Mouse (Mus musculus): ENCODE results near the gene Cd47. TPM values are rescaled to one million over a fixed set of nuclear protein-coding genes. Genes with fewer than 3 reads are reported as not detected.

The Cd47 gene
- polyA plus RNA-seq, 1 experiment from 2014 or later: 94.9 TPM

- H3K36me3 ChIP-seq (ENCODE audit: control insufficient read depth, insufficient read depth, low read length): no peaks in the 10 kb centered on the region
- WGBS: 83% methylated on average over 12 of the region's 12 CpGs
- no peaks in the 10 kb centered on the region for H3K4me1 ChIP-seq (ENCODE audit: control insufficient read depth, insufficient read depth, low read length)
- no peak overlapping the region for H3K4me3 ChIP-seq (replicated peaks; ENCODE audit: low read length)
- H3K27ac ChIP-seq (ENCODE audit: low read length): no peak overlapping the region
- ATAC-seq (ENCODE audit: insufficient read depth, low FRiP score): no peak
- H3K4me2 ChIP-seq (ENCODE audit: low read depth, low read length): no peak overlapping the region
- H3K9ac ChIP-seq (ENCODE audit: low read length): no peak overlapping the region
- H3K9me3 ChIP-seq (replicated peaks; ENCODE audit: control insufficient read depth, low read length): no peaks in the 10 kb centered on the region
- H3K27me3 ChIP-seq (ENCODE audit: control insufficient read depth, insufficient read depth, low read length): no peaks in the 10 kb centered on the region
These were observed 29.8 kb upstream of the Cd47 start for GRCm38 (mm10) chr16:49770320-49771189.

GRCm38 (mm10) chr16:49771609-49772396, 28.5 kb upstream of the Cd47 start:
- no peaks in the 10 kb centered on the region for H3K27me3 ChIP-seq (ENCODE audit: control insufficient read depth, insufficient read depth, low read length)
- no peak overlapping the region for H3K4me3 ChIP-seq (replicated peaks; ENCODE audit: low read length)
- H3K4me1 ChIP-seq (ENCODE audit: control insufficient read depth, insufficient read depth, low read length): peaks cover 2% of the 10 kb centered on the region; the same call in 1 of the 2 replicates
- no peak overlapping the region for H3K4me2 ChIP-seq (ENCODE audit: low read depth, low read length)
- H3K27ac ChIP-seq (ENCODE audit: low read length): no peak overlapping the region
- H3K9me3 ChIP-seq (replicated peaks; ENCODE audit: control insufficient read depth, low read length): no peaks in the 10 kb centered on the region
- no peak overlapping the region for H3K9ac ChIP-seq (ENCODE audit: low read length)
- WGBS: 74% methylated on average over 7 of the region's 7 CpGs
- no peaks in the 10 kb centered on the region for H3K36me3 ChIP-seq (ENCODE audit: control insufficient read depth, insufficient read depth, low read length)
- ATAC-seq (ENCODE audit: insufficient read depth, low FRiP score): no peak

GRCm38 (mm10) chr16:49772576-49772975, 27.8 kb upstream of the Cd47 start:
- Histone ChIP-seq H3K27me3 (ENCODE audit: control insufficient read depth, insufficient read depth, low read length) (no peaks in the 10 kb centered on the region), H3K4me2 (ENCODE audit: low read depth, low read length) (no peak overlapping the region), H3K9ac (ENCODE audit: low read length) (no peak overlapping the region), H3K27ac (ENCODE audit: low read length) (no peak overlapping the region), H3K4me3 (replicated peaks; ENCODE audit: low read length) (no peak overlapping the region), H3K4me1 (ENCODE audit: control insufficient read depth, insufficient read depth, low read length) (peaks cover 2% of the 10 kb centered on the region; the same call in 1 of the 2 replicates), H3K9me3 (replicated peaks; ENCODE audit: control insufficient read depth, low read length) (no peaks in the 10 kb centered on the region), H3K36me3 (ENCODE audit: control insufficient read depth, insufficient read depth, low read length) (no peaks in the 10 kb centered on the region)
- 33% methylated on average over 1 of the region's 1 CpGs for WGBS
- no peak for ATAC-seq (ENCODE audit: insufficient read depth, low FRiP score)

DNA sequence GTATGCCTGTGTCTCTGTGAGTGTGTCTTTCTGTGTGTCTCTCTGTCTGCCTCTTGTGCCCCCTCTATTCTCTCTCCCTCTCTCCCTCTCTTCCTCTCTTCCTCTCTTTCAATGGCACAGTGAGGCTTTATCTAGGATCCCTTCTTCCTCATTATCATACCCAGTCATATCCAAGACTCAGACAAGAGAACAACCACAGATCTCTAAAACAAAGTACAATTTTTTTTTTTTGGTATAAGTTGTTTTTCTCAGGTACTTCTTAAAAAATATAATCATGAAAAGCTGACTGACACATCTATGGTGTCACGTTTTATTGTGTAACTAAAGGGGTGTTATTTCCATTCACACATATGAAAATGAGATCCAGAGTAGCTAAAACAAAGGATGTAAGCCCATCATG, 27.3 kb upstream of the Cd47 start:
- Histone ChIP-seq H3K27me3 (ENCODE audit: control insufficient read depth, insufficient read depth, low read length) (no peaks in the 10 kb centered on the region), H3K36me3 (ENCODE audit: control insufficient read depth, insufficient read depth, low read length) (no peaks in the 10 kb centered on the region), H3K4me3 (replicated peaks; ENCODE audit: low read length) (no peak overlapping the region), H3K4me1 (ENCODE audit: control insufficient read depth, insufficient read depth, low read length) (peaks cover 2% of the 10 kb centered on the region; the same call in 1 of the 2 replicates), H3K4me2 (ENCODE audit: low read depth, low read length) (no peak overlapping the region), H3K27ac (ENCODE audit: low read length) (no peak overlapping the region), H3K9ac (ENCODE audit: low read length) (no peak overlapping the region), H3K9me3 (replicated peaks; ENCODE audit: control insufficient read depth, low read length) (no peaks in the 10 kb centered on the region)
- no peak for ATAC-seq (ENCODE audit: insufficient read depth, low FRiP score)
- 73% methylated on average over 1 of the region's 1 CpGs for WGBS

- Histone ChIP-seq H3K4me2 (ENCODE audit: low read depth, low read length) (no peak overlapping the region), H3K9ac (ENCODE audit: low read length) (no peak overlapping the region), H3K4me1 (ENCODE audit: control insufficient read depth, insufficient read depth, low read length) (peaks cover 2% of the 10 kb centered on the region; the same call in 1 of the 2 replicates), H3K27ac (ENCODE audit: low read length) (no peak overlapping the region), H3K36me3 (ENCODE audit: control insufficient read depth, insufficient read depth, low read length) (no peaks in the 10 kb centered on the region), H3K27me3 (ENCODE audit: control insufficient read depth, insufficient read depth, low read length) (no peaks in the 10 kb centered on the region), H3K4me3 (replicated peaks; ENCODE audit: low read length) (no peak overlapping the region), H3K9me3 (replicated peaks; ENCODE audit: control insufficient read depth, low read length) (no peaks in the 10 kb centered on the region)
- no peak for ATAC-seq (ENCODE audit: insufficient read depth, low FRiP score)
- WGBS: 78% methylated on average over 18 of the region's 18 CpGs
These were observed 26.0 kb upstream of the Cd47 start for GRCm38 (mm10) chr16:49774059-49775001.

- peak; percentile 44; the same call in 1 of the 2 replicates for ATAC-seq (ENCODE audit: insufficient read depth, low FRiP score)
- no peak overlapping the region for H3K27ac ChIP-seq (ENCODE audit: low read length)
- no peak overlapping the region for H3K4me2 ChIP-seq (ENCODE audit: low read depth, low read length)
- peaks cover 2% of the 10 kb centered on the region; the same call in 1 of the 2 replicates for H3K4me1 ChIP-seq (ENCODE audit: control insufficient read depth, insufficient read depth, low read length)
- H3K27me3 ChIP-seq (ENCODE audit: control insufficient read depth, insufficient read depth, low read length): no peaks in the 10 kb centered on the region
- 81% methylated on average over 22 of the region's 22 CpGs for WGBS
- no peaks in the 10 kb centered on the region for H3K36me3 ChIP-seq (ENCODE audit: control insufficient read depth, insufficient read depth, low read length)
- H3K9ac ChIP-seq (ENCODE audit: low read length): no peak overlapping the region
- no peaks in the 10 kb centered on the region for H3K9me3 ChIP-seq (replicated peaks; ENCODE audit: control insufficient read depth, low read length)
- no peak overlapping the region for H3K4me3 ChIP-seq (replicated peaks; ENCODE audit: low read length)
These were observed 25.0 kb upstream of the Cd47 start for GRCm38 (mm10) chr16:49775002-49775966.

DNA sequence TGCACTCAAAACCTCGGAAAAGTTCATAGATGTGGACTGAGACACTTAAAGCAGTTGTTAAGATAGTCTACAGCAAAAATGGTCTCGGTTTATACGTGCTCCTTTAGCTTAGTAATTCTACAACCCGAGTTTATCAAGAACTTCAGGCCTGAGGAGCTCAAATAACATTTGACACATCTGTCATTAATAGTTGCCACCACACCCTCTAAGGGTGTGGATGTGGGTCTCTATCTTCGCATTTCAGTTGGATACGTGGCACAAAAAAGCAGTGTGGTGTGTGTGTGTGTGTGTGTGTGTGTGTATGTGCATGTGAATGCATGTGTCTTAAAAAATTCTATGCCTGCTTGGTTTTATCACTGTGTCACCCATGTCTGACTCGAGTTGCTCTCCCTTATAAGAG, 23.4 kb upstream of the Cd47 start:
- no peaks in the 10 kb centered on the region for H3K9me3 ChIP-seq (replicated peaks; ENCODE audit: control insufficient read depth, low read length)
- H3K36me3 ChIP-seq (ENCODE audit: control insufficient read depth, insufficient read depth, low read length): no peaks in the 10 kb centered on the region
- no peak overlapping the region for H3K4me3 ChIP-seq (replicated peaks; ENCODE audit: low read length)
- peaks cover 2% of the 10 kb centered on the region; the same call in 1 of the 2 replicates for H3K4me1 ChIP-seq (ENCODE audit: control insufficient read depth, insufficient read depth, low read length)
- H3K4me2 ChIP-seq (ENCODE audit: low read depth, low read length): no peak overlapping the region
- H3K27me3 ChIP-seq (ENCODE audit: control insufficient read depth, insufficient read depth, low read length): no peaks in the 10 kb centered on the region
- no peak overlapping the region for H3K9ac ChIP-seq (ENCODE audit: low read length)
- WGBS: 68% methylated on average over 7 of the region's 7 CpGs
- H3K27ac ChIP-seq (ENCODE audit: low read length): no peak overlapping the region
- ATAC-seq (ENCODE audit: insufficient read depth, low FRiP score): peak; percentile 74; the same call in 1 of the 2 replicates

All from stomach, embryonic 16.5 days (tissue).